Mouse (Mus musculus) embryo, embryonic 11.5 days (tissue): ENCODE measurements around the gene Tfpi2.

ENCODE experiments used
- DNase-seq: peaks from one replicate; pipeline ENCODE4 v3.0.0-alpha.2; 2012; ENCODE audit warnings: low read depth, low spot score

Gene Tfpi2

GRCm38 (mm10) chr6:3916015-3916414 lies 72.7 kb downstream of the Tfpi2 start:
- DNase-seq: no peak
